8 mouse cellular contexts compared by ENCODE assay signal in the genomic region with DNA sequence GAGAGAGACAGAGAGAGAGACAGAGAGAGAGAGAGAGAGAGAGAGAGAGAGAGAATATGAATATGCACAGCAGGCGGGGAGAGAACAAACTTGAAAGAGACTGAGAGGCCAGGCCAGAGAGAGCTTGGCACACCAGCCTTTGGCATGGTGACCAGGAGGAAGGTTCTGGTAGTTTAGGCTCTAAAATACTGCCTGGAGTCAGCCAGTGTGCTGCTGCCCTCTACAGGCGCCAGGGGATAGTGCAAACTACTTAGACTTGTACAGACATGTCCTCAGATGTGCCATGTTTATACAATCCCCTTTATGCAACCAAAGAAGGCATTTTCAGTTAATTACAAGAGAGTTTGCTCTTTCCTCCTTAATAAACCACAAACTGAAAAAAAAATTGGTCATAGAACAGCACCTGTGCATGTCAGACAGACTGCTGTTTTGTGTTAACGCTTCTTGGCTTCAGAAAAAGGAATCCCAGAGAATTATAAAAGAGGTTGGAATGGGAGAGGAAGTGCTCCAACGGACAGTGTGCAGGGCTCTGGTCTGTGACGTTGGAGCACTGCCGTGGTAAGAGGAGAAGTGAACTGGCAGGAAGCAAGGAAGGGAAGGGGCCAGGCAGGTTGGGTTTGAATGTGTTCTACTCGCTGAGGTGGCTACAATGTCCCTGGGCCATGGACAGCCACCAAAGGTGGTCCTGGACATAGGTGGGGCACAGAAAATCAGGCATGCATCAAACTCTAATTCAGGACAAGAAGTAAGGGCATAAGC.
A peak's percentile ranks its signal among the peaks of the same experiment; 100 is the strongest.
DNase-seq lines count a peak whose midpoint lies in the region; ATAC-seq and TF ChIP-seq lines count a peak whose summit lies in the region.

No protein-coding gene starts in this region.

- no peak overlapping the region for H3K4me3 ChIP-seq in heart, embryonic 11.5 days (ENCODE audit: low read depth, low read length)
- H3K4me3 ChIP-seq in kidney, embryonic 15.5 days (replicated peaks): no peak overlapping the region

- no peak overlapping the region for H3K4me2 ChIP-seq in heart, embryonic 11.5 days
- H3K4me2 ChIP-seq in kidney, embryonic 15.5 days: no peak overlapping the region

- peak; percentile 76 for DNase-seq in CD4-positive helper T cell, adult 2 months (ENCODE audit: low read depth, low spot score)
- peak; percentile 96 for DNase-seq in brain, embryonic 14.5 days (ENCODE audit: low read depth)
- DNase-seq in liver: peak; percentile 69
- DNase-seq in spleen, postnatal 4 days (ENCODE audit: low spot score in 2 of 2): peak; percentile 65 to 80

- peak overlapping the region; percentile 83 for H3K27ac ChIP-seq in heart, embryonic 11.5 days (ENCODE audit: low read depth, low read length)
- H3K27ac ChIP-seq in kidney, embryonic 15.5 days: peak overlapping the region; percentile 84

- peak overlapping the region; percentile 48; the same call in 1 of the 2 replicates for H3K9ac ChIP-seq in heart, embryonic 11.5 days (ENCODE audit: low read depth, low read length)
- no peak overlapping the region for H3K9ac ChIP-seq in kidney, embryonic 15.5 days

- TF ChIP-seq CTCF in brain, embryonic 14.5 days (IDR thresholded peaks at IDR 0.05; ENCODE audit: borderline replicate concordance, extremely low read depth, insufficient read depth, insufficient read length): peak; percentile 85

- peak; percentile 48; the same call in 1 of the 2 replicates for ATAC-seq in erythroid progenitor cell, adult 5-6 weeks (replicated peaks; ENCODE audit: low FRiP score, poor library complexity, severe bottlenecking)
- no peak for ATAC-seq in heart, embryonic 11.5 days (replicated peaks; ENCODE audit: insufficient number of reproducible peaks, low FRiP score, low TSS enrichment)
- peak; percentile 74 for ATAC-seq in kidney, embryonic 15.5 days (replicated peaks; ENCODE audit: low FRiP score)
- peak; percentile 78 for ATAC-seq in monocyte, adult 5-6 weeks (replicated peaks; ENCODE audit: insufficient number of reproducible peaks, low FRiP score, low TSS enrichment, poor library complexity, severe bottlenecking)

- 44% methylated on average over 7 of the region's 7 CpGs for WGBS in heart, embryonic 11.5 days (ENCODE audit: insufficient replicate concordance)
- 39% methylated on average over 7 of the region's 7 CpGs for WGBS in kidney, embryonic 15.5 days

- no peaks in the 10 kb centered on the region for H3K9me3 ChIP-seq in heart, embryonic 11.5 days (replicated peaks; ENCODE audit: control insufficient read depth, low read length)
- no peaks in the 10 kb centered on the region for H3K9me3 ChIP-seq in kidney, embryonic 15.5 days (replicated peaks)

- H3K4me1 ChIP-seq in heart, embryonic 11.5 days (ENCODE audit: control insufficient read depth, insufficient read depth, low read length): peaks cover 49% of the 10 kb centered on the region
- peaks cover 41% of the 10 kb centered on the region for H3K4me1 ChIP-seq in kidney, embryonic 15.5 days

- no peak for TF ChIP-seq POLR2A in brain, embryonic 14.5 days (IDR thresholded peaks at IDR 0.05; ENCODE audit: borderline replicate concordance, extremely low read depth, insufficient read depth, insufficient read length, poor library complexity, severe bottlenecking)

- no peaks in the 10 kb centered on the region for H3K27me3 ChIP-seq in heart, embryonic 11.5 days (ENCODE audit: control insufficient read depth, insufficient read depth, low read length)
- H3K27me3 ChIP-seq in kidney, embryonic 15.5 days: no peaks in the 10 kb centered on the region

- H3K36me3 ChIP-seq in heart, embryonic 11.5 days (ENCODE audit: control insufficient read depth, insufficient read depth, low read length): no peaks in the 10 kb centered on the region
- H3K36me3 ChIP-seq in kidney, embryonic 15.5 days: no peaks in the 10 kb centered on the region
